Mouse (Mus musculus): ENCODE data around the gene Arhgef33. TPM values are rescaled to one million over a fixed set of nuclear protein-coding genes. Genes with fewer than 3 reads are reported as not detected.

Gene Arhgef33
- polyA plus RNA-seq, 1 experiment: not detected

DNA sequence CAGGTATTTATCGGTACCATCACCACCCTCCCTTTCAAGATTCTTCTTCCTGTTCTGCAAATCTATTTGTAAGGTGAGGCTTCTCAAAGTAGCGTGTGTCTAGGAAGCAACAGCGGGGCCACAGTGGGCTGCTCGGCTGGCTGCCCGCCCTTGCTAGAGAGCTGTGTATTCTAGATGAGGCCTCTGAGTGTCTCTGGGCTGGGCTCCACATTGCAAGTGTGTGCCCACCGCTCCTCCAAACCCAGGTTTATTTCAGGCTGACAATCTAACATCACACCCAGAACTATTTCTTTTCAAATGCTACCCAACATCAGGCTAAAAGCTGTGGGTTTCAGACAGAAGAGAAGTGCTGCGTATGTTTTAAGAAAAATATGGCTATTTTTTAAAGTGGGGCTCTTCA is 119.0 kb downstream of the Arhgef33 start:
- H3K79me3 ChIP-seq (ENCODE audit: low read depth): no peaks in the 10 kb centered on the region
- H3K4me3 ChIP-seq (ENCODE audit: insufficient read depth, poor library complexity, severe bottlenecking): no peak overlapping the region
- no peak overlapping the region for H3ac ChIP-seq (ENCODE audit: control insufficient read depth, insufficient read length, low read depth)
- no peaks in the 10 kb centered on the region for H3K79me2 ChIP-seq (ENCODE audit: control insufficient read depth, insufficient read depth)
- TF ChIP-seq FOSL1 (IDR thresholded peaks at IDR 0.05; ENCODE audit: insufficient read depth, low read length, poor library complexity, severe bottlenecking) (no peak), MAX (IDR thresholded peaks at IDR 0.05) (no peak)
- H3K27me3 ChIP-seq (ENCODE audit: control insufficient read depth, insufficient read depth, insufficient read length): no peaks in the 10 kb centered on the region
- H3K36me3 ChIP-seq (ENCODE audit: control insufficient read depth, insufficient read depth): peaks cover 11% of the 10 kb centered on the region

DNA sequence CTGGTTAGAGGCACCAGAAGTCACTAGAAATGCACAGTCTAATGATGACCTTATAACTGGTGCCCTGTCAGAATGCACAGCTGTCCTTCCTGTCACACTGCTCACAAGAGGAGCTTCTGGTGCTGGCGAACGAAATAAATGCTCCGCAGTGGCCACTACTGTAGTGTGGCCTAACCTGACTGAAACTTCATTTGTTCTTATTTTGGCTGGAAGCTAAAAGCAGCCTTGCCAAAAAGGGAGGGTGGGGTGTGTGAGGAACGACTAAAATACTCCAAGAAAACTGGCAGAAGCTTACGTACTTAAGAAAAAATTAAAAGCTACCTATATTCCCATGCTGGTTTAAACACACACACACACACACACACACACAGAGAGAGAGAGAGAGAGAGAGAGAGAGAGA is 119.7 kb downstream of the Arhgef33 start:
- Histone ChIP-seq H3K79me2 (ENCODE audit: control insufficient read depth, insufficient read depth) (no peaks in the 10 kb centered on the region), H3K36me3 (ENCODE audit: control insufficient read depth, insufficient read depth) (peaks cover 11% of the 10 kb centered on the region)
- TF ChIP-seq CEBPB (IDR thresholded peaks at IDR 0.05; ENCODE audit: low read depth) (no peak), FOSL1 (IDR thresholded peaks at IDR 0.05; ENCODE audit: insufficient read depth, low read length, poor library complexity, severe bottlenecking) (no peak), CTCF (IDR thresholded peaks at IDR 0.05; ENCODE audit: control insufficient read depth, insufficient read depth, insufficient read length) (no peak), MYOG (IDR thresholded peaks at IDR 0.05; ENCODE audit: control insufficient read depth, extremely low read depth, insufficient read length) (no peak), USF1 (IDR thresholded peaks at IDR 0.05; ENCODE audit: low read depth) (no peak), MYOD1 (IDR thresholded peaks at IDR 0.05; ENCODE audit: control insufficient read depth, insufficient read length, low read depth) (no peak)

DNA sequence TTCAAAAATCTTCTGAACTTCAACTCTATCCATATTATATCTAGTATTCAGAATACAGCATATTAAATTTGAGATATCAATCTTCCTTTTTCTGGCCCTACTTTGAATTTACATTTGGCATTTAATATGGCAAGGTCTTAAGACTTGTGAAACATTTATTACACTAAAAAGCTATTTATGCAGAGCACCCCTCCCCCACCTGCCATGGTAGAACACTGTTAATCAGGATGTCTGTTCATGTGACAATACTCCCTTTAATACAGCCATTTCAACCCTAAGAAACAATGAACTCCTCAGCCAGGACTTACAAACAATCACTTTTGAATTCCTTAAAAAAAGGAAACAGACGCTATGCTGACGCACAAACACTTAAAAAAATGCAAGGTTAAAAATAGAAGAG is 120.8 kb downstream of the Arhgef33 start:
- Histone ChIP-seq H3K79me3 (ENCODE audit: low read depth) (no peaks in the 10 kb centered on the region), H3ac (ENCODE audit: control insufficient read depth, insufficient read length, low read depth) (no peak overlapping the region), H3K4me3 (ENCODE audit: insufficient read depth, poor library complexity, severe bottlenecking) (no peak overlapping the region), H3K36me3 (ENCODE audit: control insufficient read depth, insufficient read depth) (peaks cover 8% of the 10 kb centered on the region), H3K27me3 (ENCODE audit: control insufficient read depth, insufficient read depth, insufficient read length) (no peaks in the 10 kb centered on the region), H3K79me2 (ENCODE audit: control insufficient read depth, insufficient read depth) (no peaks in the 10 kb centered on the region)
- TF ChIP-seq MAX (IDR thresholded peaks at IDR 0.05): no peak
- no peak for TF ChIP-seq CTCF (IDR thresholded peaks at IDR 0.05; ENCODE audit: control insufficient read depth, insufficient read depth, insufficient read length)
- no peak for TF ChIP-seq USF1 (IDR thresholded peaks at IDR 0.05; ENCODE audit: low read depth)
- TF ChIP-seq FOSL1 (IDR thresholded peaks at IDR 0.05; ENCODE audit: insufficient read depth, low read length, poor library complexity, severe bottlenecking): no peak
- TF ChIP-seq MYOD1 (IDR thresholded peaks at IDR 0.05; ENCODE audit: control insufficient read depth, insufficient read length, low read depth): no peak
- TF ChIP-seq CEBPB (IDR thresholded peaks at IDR 0.05; ENCODE audit: low read depth): no peak
- no peak for TF ChIP-seq MYOG (IDR thresholded peaks at IDR 0.05; ENCODE audit: control insufficient read depth, extremely low read depth, insufficient read length)

More for the DNA sequence above, 119.7 kb downstream of the Arhgef33 start:
- no peaks in the 10 kb centered on the region for H3K27me3 ChIP-seq (ENCODE audit: control insufficient read depth, insufficient read depth, insufficient read length)
- no peak overlapping the region for H3K4me3 ChIP-seq (ENCODE audit: insufficient read depth, poor library complexity, severe bottlenecking)
- H3K79me3 ChIP-seq (ENCODE audit: low read depth): no peaks in the 10 kb centered on the region
- no peak overlapping the region for H3ac ChIP-seq (ENCODE audit: control insufficient read depth, insufficient read length, low read depth)

DNA sequence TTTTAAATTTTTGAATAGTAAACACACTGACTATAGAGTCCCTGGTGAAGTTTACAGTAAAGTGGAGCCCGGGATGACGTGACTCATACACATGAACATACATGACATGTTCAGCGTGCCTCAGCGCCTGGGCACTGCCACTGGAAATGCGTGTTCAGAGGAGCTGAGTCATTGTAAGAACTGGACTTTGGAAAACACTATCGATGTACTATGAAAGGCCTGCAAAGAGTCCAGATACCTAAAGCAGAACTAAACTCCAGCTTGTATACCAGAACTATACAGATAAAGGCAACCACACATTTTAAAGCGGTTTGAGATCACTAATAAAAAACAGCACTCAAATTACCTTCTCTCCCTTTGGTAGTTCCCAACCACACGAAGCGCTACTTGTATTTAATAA is 124.8 kb downstream of the Arhgef33 start:
- no peaks in the 10 kb centered on the region for H3K79me2 ChIP-seq (ENCODE audit: control insufficient read depth, insufficient read depth)
- no peak for TF ChIP-seq MYOG (IDR thresholded peaks at IDR 0.05; ENCODE audit: control insufficient read depth, extremely low read depth, insufficient read length)
- no peak for TF ChIP-seq CTCF (IDR thresholded peaks at IDR 0.05; ENCODE audit: control insufficient read depth, insufficient read depth, insufficient read length)
- TF ChIP-seq USF1 (IDR thresholded peaks at IDR 0.05; ENCODE audit: low read depth): no peak
- TF ChIP-seq CEBPB (IDR thresholded peaks at IDR 0.05; ENCODE audit: low read depth): no peak
- TF ChIP-seq FOSL1 (IDR thresholded peaks at IDR 0.05; ENCODE audit: insufficient read depth, low read length, poor library complexity, severe bottlenecking): no peak
- no peak for TF ChIP-seq MAX (IDR thresholded peaks at IDR 0.05)
- no peak for TF ChIP-seq MYOD1 (IDR thresholded peaks at IDR 0.05; ENCODE audit: control insufficient read depth, insufficient read length, low read depth)
- H3K36me3 ChIP-seq (ENCODE audit: control insufficient read depth, insufficient read depth): peaks cover 25% of the 10 kb centered on the region
- H3K79me3 ChIP-seq (ENCODE audit: low read depth): no peaks in the 10 kb centered on the region
- no peaks in the 10 kb centered on the region for H3K27me3 ChIP-seq (ENCODE audit: control insufficient read depth, insufficient read depth, insufficient read length)
- H3K4me3 ChIP-seq (ENCODE audit: insufficient read depth, poor library complexity, severe bottlenecking): no peak overlapping the region
- H3ac ChIP-seq (ENCODE audit: control insufficient read depth, insufficient read length, low read depth): no peak overlapping the region

DNA sequence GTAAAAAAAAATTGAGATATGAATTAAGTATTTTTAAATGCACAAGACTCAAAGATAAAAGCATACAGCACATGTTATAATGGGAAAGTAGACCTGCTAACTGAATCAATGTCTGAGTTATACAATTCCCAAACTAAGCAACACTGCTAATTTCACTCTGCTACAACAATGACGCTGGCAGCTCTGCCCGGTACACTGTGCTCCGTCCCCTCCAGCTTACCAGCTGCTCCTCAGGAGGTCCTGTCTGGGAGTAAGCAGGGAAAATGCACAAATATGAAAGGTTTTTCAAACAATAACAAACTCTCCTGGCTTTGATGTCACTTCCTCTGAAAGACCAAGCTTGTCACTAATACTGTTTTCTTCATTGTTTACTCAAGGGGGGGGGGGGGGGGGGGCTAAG is 127.2 kb downstream of the Arhgef33 start:
- Histone ChIP-seq H3K27me3 (ENCODE audit: control insufficient read depth, insufficient read depth, insufficient read length) (no peaks in the 10 kb centered on the region), H3K79me3 (ENCODE audit: low read depth) (no peaks in the 10 kb centered on the region), H3K36me3 (ENCODE audit: control insufficient read depth, insufficient read depth) (peaks cover 25% of the 10 kb centered on the region), H3K4me3 (ENCODE audit: insufficient read depth, poor library complexity, severe bottlenecking) (no peak overlapping the region), H3ac (ENCODE audit: control insufficient read depth, insufficient read length, low read depth) (no peak overlapping the region), H3K79me2 (ENCODE audit: control insufficient read depth, insufficient read depth) (no peaks in the 10 kb centered on the region)
- TF ChIP-seq CEBPB (IDR thresholded peaks at IDR 0.05; ENCODE audit: low read depth) (no peak), FOSL1 (IDR thresholded peaks at IDR 0.05; ENCODE audit: insufficient read depth, low read length, poor library complexity, severe bottlenecking) (no peak), CTCF (IDR thresholded peaks at IDR 0.05; ENCODE audit: control insufficient read depth, insufficient read depth, insufficient read length) (no peak)

GRCm38 (mm10) chr17:80435680-80436079 is 128.5 kb downstream of the Arhgef33 start:
- H3ac ChIP-seq (ENCODE audit: control insufficient read depth, insufficient read length, low read depth): no peak overlapping the region
- H3K79me3 ChIP-seq (ENCODE audit: low read depth): peaks cover 1% of the 10 kb centered on the region
- H3K4me3 ChIP-seq (ENCODE audit: insufficient read depth, poor library complexity, severe bottlenecking): no peak overlapping the region
- no peaks in the 10 kb centered on the region for H3K79me2 ChIP-seq (ENCODE audit: control insufficient read depth, insufficient read depth)
- H3K27me3 ChIP-seq (ENCODE audit: control insufficient read depth, insufficient read depth, insufficient read length): no peaks in the 10 kb centered on the region
- TF ChIP-seq FOSL1 (IDR thresholded peaks at IDR 0.05; ENCODE audit: insufficient read depth, low read length, poor library complexity, severe bottlenecking) (no peak), CEBPB (IDR thresholded peaks at IDR 0.05; ENCODE audit: low read depth) (no peak), CTCF (IDR thresholded peaks at IDR 0.05; ENCODE audit: control insufficient read depth, insufficient read depth, insufficient read length) (no peak), MAX (IDR thresholded peaks at IDR 0.05) (no peak), USF1 (IDR thresholded peaks at IDR 0.05; ENCODE audit: low read depth) (no peak), MYOG (IDR thresholded peaks at IDR 0.05; ENCODE audit: control insufficient read depth, extremely low read depth, insufficient read length) (no peak), MYOD1 (IDR thresholded peaks at IDR 0.05; ENCODE audit: control insufficient read depth, insufficient read length, low read depth) (no peak)
- H3K36me3 ChIP-seq (ENCODE audit: control insufficient read depth, insufficient read depth): peaks cover 30% of the 10 kb centered on the region

All from C2C12 (cell line).